Mouse (Mus musculus) heart, embryonic 10.5 days (tissue): ENCODE data around the gene Fryl. TPM values are rescaled to one million over a fixed set of nuclear protein-coding genes. Genes with fewer than 3 reads are reported as not detected.
"Not testable (repeated sequence)": the region's sequence is repeated elsewhere in the genome, so short reads cannot be mapped to it uniquely, and the experiment has no call there.

Experiments
- DNase-seq: peaks from one replicate; pipeline ENCODE4 v3.0.0-alpha.2; 2017; ENCODE audit warnings: low spot score
- H3K27ac ChIP-seq: fragments of 300-500 bp; sonication (generic); 2 replicates; pipeline ENCODE4 v1.5.1; 2016; ENCODE audit warnings: mild to moderate bottlenecking
- H3K27me3 ChIP-seq: fragments of 300-500 bp; sonication (generic); 2 replicates; pipeline ENCODE4 v1.6.1; 2016; ENCODE audit warnings: mild to moderate bottlenecking; ENCODE audit not compliant: poor library complexity, insufficient read depth, severe bottlenecking
- H3K36me3 ChIP-seq: fragments of 300-500 bp; sonication (generic); 2 replicates; pipeline ENCODE4 v1.6.1; 2016; ENCODE audit warnings: mild to moderate bottlenecking, moderate library complexity
- H3K4me1 ChIP-seq: fragments of 300-500 bp; sonication (generic); 2 replicates; pipeline ENCODE4 v1.6.1; 2016; ENCODE audit warnings: mild to moderate bottlenecking
- H3K4me3 ChIP-seq: fragments of 300-500 bp; sonication (generic); 2 replicates; pipeline ENCODE4 v1.5.1; 2016; ENCODE audit warnings: mild to moderate bottlenecking, moderate library complexity
- H3K9me3 ChIP-seq: fragments of 300-500 bp; sonication (generic); 2 replicates; pipeline ENCODE4 v1.6.1; 2016; ENCODE audit warnings: mild to moderate bottlenecking, moderate library complexity
- WGBS: fragments of 180-500 bp; shearing (Covaris S2); methylation state at CpG from one replicate; pipeline ENCODE4 v1.1.7; 2016; 5-methylcytosine and 5-hydroxymethylcytosine counted together
- polyA plus RNA-seq: library from polyadenylated mRNA; unstranded; fragments of >200 nt; fragmentation: Nextera tagmentation; extraction: Ambion mirVana; gene quantifications from 2 replicates; pipeline ENCODE4 v1.2.1, GENCODE M21; 2016

Fryl gene
- polyA plus RNA-seq, 1 experiment from 2014 or later: 27.7 TPM

DNA sequence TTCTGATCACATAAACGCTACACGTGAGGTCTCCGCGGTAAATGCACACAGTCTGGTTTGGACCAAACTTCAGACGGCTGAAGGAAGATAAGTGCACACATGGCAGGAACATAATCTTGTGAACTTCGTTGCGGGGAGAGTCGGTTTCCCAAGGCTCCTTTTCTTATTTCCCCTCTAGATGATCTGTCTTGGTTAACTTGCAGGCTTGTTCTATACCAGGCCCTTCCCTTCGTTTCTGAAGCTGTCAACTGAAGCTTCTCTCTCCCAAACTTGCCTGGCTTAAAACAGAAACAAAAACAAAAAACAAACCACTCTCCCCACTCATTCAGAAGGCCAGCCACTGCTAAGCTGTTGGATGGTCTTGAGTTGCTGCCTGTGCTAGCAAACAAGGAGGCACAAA, 241.7 kb downstream of the Fryl start:
- Histone ChIP-seq H3K27ac (no peak overlapping the region), H3K27me3 (peaks cover 46% of the 10 kb centered on the region), H3K4me1 (peaks cover 6% of the 10 kb centered on the region; the same call in 1 of the 2 replicates), H3K4me3 (no peak overlapping the region), H3K9me3 (no peaks in the 10 kb centered on the region), H3K36me3 (no peaks in the 10 kb centered on the region)
- WGBS: 57% methylated on average over 9 of the region's 9 CpGs
- DNase-seq: peak; percentile 22

DNA sequence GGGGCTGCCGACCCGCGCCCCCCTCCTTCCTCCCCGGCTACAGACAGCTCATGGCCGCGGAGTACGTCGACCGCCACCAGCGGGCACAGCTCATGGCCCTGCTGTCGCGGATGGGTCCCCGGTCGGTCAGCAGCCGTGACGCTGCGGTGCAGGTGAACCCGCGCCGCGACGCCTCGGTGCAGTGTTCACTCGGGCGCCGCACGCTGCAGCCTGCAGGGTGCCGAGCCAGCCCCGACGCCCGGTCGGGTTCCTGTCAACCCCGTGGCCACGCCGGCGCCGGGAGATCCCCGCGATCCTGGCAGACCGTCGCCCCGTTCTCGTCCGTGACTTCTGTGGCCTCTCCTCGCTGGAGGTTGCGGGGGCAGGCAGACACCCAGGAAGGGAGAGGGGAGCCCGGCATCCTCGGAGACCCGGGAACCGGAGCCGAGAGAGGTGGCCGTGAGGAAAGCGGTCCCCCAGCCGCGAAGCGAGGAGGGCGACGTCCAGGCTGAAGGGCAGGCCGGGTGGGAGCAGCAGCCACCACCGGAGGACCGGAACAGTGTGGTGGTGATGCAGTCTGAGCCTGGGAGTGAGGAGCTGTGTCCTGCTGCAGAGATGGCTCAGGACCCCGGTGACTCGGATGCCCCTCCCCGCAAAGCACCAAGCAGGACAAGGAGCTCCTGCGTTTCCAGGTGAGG, 242.7 kb downstream of the Fryl start:
- H3K4me1 ChIP-seq, H3K9me3 ChIP-seq, DNase-seq, H3K27ac ChIP-seq, H3K36me3 ChIP-seq: not testable (repeated sequence)
- H3K4me3 ChIP-seq: peak overlapping the region; percentile 60
- H3K27me3 ChIP-seq: peaks cover 51% of the 10 kb centered on the region
- 2% methylated on average over 60 of the region's 65 CpGs for WGBS

DNA sequence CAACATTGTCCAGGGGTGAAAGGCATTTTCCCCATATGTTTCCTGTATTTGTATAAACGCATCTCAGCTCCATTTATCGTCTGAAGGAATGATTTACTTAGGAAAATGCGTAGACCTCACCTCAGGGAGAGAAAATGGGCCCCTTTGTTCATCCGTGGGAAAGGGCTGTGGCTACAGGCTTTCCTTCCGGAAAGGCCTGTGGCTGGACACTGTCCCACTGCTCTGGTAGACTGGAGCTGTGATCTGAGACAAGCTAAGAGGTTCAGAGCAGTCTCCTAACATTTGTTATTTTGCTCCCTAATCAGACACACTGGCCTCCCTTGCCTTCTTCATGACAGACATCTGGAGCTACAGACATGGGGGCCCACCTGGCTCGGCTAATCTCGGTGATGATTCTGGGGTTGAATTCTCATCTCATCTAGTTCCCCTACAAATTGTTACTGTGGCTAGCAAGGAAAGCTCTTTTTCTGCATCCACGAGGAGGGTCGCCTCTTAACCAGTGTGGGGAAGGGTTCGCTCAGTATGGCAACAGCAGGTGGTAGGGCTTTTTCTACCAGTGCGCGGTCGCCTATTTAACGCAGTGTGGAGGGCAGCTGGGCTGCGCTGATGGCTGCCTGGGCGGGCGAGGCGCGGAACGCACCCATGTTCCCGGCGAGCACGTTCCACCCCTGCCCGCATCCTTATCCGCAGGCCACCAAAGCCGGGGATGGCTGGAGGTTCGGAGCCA, 243.4 kb downstream of the Fryl start:
- DNase-seq: peak; percentile 51
- 18% methylated on average over 25 of the region's 27 CpGs for WGBS
- H3K4me1 ChIP-seq, H3K36me3 ChIP-seq, H3K27ac ChIP-seq, H3K9me3 ChIP-seq: not testable (repeated sequence)
- H3K4me3 ChIP-seq: peak overlapping the region; percentile 60
- peaks cover 58% of the 10 kb centered on the region for H3K27me3 ChIP-seq

DNA sequence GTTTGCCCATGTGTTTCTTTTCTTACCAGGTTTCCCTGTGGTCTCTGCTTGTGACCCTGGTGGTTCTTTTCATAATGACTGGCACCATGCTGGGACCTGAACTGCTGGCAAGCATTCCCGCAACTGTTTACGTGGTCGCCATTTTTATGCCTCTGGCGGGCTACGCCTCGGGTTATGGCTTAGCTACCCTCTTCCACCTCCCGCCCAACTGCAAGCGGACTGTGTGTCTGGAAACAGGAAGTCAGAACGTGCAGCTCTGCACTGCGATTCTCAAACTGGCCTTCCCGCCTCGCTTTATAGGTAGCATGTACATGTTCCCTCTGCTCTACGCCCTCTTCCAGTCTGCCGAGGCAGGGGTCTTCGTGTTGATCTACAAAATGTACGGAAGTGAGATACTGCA, 244.6 kb downstream of the Fryl start:
- H3K4me3 ChIP-seq, H3K9me3 ChIP-seq, H3K27ac ChIP-seq, H3K36me3 ChIP-seq: not testable (repeated sequence)
- peaks cover 11% of the 10 kb centered on the region for H3K4me1 ChIP-seq
- DNase-seq: peak; percentile 64
- peaks cover 68% of the 10 kb centered on the region for H3K27me3 ChIP-seq
- WGBS: 87% methylated on average over 16 of the region's 16 CpGs

DNA sequence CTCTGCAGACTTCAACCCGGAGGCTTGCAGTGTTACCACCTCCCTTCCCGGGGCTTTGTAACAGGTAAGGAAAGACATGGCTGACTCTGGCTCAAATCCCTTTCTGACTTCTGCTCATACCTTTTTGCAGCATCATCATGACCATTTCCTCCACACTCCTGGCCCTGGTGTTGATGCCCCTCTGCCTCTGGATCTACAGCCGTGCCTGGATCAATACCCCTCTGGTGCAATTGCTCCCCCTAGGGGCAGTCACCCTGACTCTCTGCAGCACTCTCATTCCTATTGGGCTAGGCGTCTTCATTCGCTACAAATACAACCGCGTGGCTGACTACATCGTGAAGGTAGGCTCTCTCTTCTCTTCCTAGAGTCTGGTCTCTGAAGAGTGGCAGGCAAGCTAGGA, 248.2 kb downstream of the Fryl start:
- peaks cover 69% of the 10 kb centered on the region for H3K27me3 ChIP-seq
- H3K4me3 ChIP-seq, H3K9me3 ChIP-seq, H3K36me3 ChIP-seq, H3K4me1 ChIP-seq, H3K27ac ChIP-seq: not testable (repeated sequence)
- WGBS: 30% methylated on average over 8 of the region's 8 CpGs
- DNase-seq: peak; percentile 70

DNA sequence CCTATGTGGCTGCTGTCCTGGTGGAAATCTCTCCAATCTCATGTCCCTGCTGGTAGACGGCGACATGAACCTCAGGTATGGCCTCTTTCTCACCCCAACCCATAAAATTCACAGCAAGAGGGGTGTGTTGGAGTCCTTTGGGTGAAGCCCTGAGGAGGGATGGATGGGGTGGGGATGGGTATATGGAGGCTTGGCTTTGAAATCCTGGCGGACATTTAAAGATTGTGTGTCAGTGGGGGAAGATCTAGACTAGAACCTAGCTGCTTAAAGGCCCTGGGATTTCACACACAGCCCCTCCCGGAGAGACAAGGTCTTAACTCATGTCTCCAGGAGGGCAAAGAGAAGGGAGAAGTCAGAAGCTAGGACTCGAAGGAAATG, 248.8 kb downstream of the Fryl start:
- peak; percentile 58 for DNase-seq
- Histone ChIP-seq H3K27me3 (peaks cover 62% of the 10 kb centered on the region), H3K4me3 (peak overlapping the region; percentile 53)

DNA sequence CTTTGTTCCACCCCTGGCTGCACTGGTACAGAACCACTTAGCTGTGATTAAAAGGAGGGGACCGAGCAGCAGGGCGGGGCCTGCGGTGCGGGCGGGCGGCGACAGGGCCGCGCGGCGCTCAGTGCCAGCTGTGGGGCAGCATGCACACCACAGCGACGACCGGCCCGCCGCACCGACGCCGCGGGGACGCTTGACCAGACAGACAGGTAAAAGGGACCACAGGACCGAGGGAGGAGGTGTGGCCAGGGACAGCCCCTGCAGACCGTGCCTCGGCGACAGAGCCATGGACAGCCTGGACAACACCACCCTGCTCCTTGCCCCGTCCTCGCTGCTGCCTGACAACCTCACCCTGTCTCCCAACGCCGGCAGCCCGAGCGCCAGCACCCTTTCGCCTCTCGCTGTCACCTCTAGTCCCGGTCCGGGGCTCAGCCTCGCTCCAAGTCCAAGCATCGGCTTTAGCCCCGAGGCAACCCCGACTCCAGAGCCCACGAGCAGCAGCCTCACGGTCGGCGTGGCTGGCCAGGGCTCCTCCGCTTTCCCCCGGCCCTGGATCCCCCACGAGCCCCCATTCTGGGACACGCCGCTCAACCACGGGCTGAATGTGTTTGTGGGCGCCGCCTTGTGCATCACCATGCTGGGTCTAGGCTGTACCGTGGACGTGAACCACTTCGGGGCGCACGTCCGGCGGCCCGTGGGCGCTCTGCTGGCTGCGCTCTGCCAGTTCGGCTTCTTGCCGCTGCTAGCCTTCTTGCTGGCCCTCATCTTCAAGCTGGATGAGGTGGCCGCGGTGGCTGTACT, 249.4 kb downstream of the Fryl start, which contains the start of gene Slc10a4:
Slc10a4 (plus strand) TSS at position 100 of the 798 bp plus-strand sequence.
- no peaks in the 10 kb centered on the region for H3K36me3 ChIP-seq
- no peak within 1 kb of the TSS for H3K27ac ChIP-seq
- peaks cover 7% of the 10 kb centered on the region for H3K4me1 ChIP-seq
- H3K27me3 ChIP-seq: peaks cover 56% of the 10 kb centered on the region
- H3K9me3 ChIP-seq: no peaks in the 10 kb centered on the region
- 8% methylated on average over 65 of the region's 65 CpGs for WGBS
- DNase-seq: peak; percentile 78
- peak within 1 kb of the TSS; percentile 53 for H3K4me3 ChIP-seq

More for the DNA sequence above, 248.8 kb downstream of the Fryl start:
- WGBS: 38% methylated on average over 5 of the region's 5 CpGs
- Histone ChIP-seq H3K9me3 (no peaks in the 10 kb centered on the region), H3K4me1 (peaks cover 7% of the 10 kb centered on the region), H3K27ac (no peak overlapping the region), H3K36me3 (no peaks in the 10 kb centered on the region)

DNA sequence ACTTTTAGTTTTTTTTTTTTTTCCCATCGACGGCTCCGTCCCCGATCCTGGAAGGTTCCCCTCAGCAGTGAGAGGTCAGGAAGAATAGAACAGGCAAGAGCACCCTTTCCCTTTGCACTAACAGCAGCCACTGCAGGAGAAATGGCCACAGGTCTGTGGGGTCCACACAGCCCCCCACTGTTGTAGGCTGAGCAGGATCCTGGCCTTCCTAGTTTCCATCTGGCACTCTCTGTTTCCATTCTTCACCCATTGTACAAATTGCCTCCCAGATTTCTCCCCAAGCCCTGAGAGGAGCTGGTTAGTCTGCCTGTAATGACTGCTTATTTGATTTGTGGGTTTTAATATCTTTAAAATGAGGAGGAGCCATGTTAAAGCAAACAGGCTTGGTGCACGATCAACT, 252.4 kb downstream of the Fryl start:
- 79% methylated on average over 5 of the region's 5 CpGs for WGBS
- no peaks in the 10 kb centered on the region for H3K9me3 ChIP-seq
- no peaks in the 10 kb centered on the region for H3K36me3 ChIP-seq
- peaks cover 7% of the 10 kb centered on the region for H3K4me1 ChIP-seq
- peaks cover 47% of the 10 kb centered on the region for H3K27me3 ChIP-seq
- H3K4me3 ChIP-seq: no peak overlapping the region
- H3K27ac ChIP-seq: no peak overlapping the region
- peak; percentile 57 for DNase-seq

DNA sequence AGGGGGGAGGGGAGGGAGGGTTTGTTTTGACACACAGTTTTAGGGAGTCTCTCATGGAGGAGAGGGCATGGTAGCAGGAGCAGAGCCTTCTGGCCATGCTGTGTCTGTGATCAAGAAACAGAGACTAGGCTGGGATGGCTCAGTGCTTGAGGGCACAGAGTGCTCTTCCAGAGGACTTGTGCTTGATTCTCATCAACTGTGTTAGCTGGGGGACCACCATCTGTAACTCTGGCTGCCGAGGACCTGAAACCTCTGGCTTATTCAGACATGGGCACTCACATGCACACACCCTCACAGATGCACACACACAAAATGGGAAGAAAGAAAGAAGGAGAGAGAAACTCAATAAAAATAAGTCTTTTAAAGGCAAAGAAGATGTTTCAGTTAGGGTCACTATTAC, 257.9 kb downstream of the Fryl start:
- not testable (repeated sequence) for H3K27ac ChIP-seq, H3K9me3 ChIP-seq, H3K4me3 ChIP-seq, H3K27me3 ChIP-seq, H3K4me1 ChIP-seq, H3K36me3 ChIP-seq
- 73% methylated on average over 1 of the region's 1 CpGs for WGBS
- peak; percentile 51 for DNase-seq

DNA sequence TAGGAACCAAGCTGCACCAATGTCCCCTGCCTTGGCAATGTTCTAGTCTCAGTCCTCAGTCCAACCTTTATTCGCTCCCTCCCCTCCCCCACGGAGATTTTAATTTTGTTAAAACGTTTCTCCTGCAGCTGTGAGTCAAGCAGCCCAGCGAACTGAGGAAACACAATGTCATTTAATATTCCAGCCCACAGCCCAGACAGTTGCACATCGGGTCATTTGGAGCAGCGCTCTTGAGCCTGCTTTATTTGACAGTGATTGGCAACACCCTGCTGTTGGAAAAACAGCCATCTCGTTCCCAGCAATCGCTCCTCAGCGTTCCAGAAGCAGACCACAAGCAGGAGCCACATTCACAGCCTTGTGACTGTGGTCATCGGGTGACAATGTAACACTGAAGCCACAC, 261.0 kb downstream of the Fryl start:
- peak; percentile 63 for DNase-seq

DNA sequence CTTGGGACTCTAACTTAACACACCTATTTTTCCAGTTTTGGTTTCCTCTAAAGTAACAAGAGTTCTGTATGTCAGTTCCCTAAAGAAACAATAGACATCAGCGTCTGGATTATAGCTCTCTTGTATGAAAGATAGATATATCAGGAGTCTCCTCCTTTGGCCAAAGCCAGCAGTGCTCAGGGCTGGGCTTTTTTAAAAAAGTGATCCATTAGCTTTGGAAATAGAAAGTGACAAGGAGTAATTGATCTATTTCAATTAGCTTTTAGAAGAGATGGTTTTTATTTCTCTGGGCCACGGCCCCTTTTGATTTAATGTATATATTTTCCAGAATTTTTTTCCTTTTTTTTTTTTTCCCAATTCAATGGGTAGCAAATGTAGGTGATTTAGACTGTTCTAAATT, 261.5 kb downstream of the Fryl start:
- H3K9me3 ChIP-seq: no peaks in the 10 kb centered on the region
- no peaks in the 10 kb centered on the region for H3K36me3 ChIP-seq
- H3K4me1 ChIP-seq: peaks cover 7% of the 10 kb centered on the region; the same call in 1 of the 2 replicates
- H3K27ac ChIP-seq: no peak overlapping the region
- no peaks in the 10 kb centered on the region for H3K27me3 ChIP-seq
- no peak overlapping the region for H3K4me3 ChIP-seq
- peak; percentile 38 for DNase-seq
- 78% methylated on average over 2 of the region's 2 CpGs for WGBS

More for the DNA sequence above, 261.0 kb downstream of the Fryl start:
- no peak overlapping the region for H3K27ac ChIP-seq
- 35% methylated on average over 10 of the region's 10 CpGs for WGBS
- H3K9me3 ChIP-seq: no peaks in the 10 kb centered on the region
- H3K36me3 ChIP-seq: no peaks in the 10 kb centered on the region
- H3K4me3 ChIP-seq: no peak overlapping the region
- H3K27me3 ChIP-seq: no peaks in the 10 kb centered on the region
- H3K4me1 ChIP-seq: peaks cover 5% of the 10 kb centered on the region; the same call in 1 of the 2 replicates

DNA sequence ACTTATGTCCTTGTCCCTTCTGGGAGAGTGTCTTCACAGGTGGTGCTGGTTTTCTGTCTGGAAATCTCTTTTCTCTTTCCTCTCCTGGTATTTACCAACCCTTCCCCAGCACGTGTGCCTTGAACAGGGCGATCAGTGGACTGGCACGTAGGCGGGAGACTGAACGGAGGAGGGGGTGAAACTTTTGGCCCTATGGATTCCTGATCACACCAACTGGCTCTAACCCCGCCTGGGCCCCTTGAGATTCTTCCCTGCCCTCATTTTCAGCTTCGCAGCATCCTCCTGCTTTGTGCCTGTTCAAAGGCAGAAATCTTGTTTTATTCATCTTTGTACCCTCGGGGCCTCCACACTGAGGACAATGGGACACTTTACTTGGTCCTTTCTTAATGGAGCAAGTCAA, 262.0 kb downstream of the Fryl start:
- Histone ChIP-seq H3K4me3 (no peak overlapping the region), H3K27me3 (no peaks in the 10 kb centered on the region), H3K36me3 (no peaks in the 10 kb centered on the region), H3K4me1 (peaks cover 7% of the 10 kb centered on the region; the same call in 1 of the 2 replicates), H3K27ac (no peak overlapping the region), H3K9me3 (no peaks in the 10 kb centered on the region)
- 70% methylated on average over 8 of the region's 8 CpGs for WGBS
- peak; percentile 56 for DNase-seq

DNA sequence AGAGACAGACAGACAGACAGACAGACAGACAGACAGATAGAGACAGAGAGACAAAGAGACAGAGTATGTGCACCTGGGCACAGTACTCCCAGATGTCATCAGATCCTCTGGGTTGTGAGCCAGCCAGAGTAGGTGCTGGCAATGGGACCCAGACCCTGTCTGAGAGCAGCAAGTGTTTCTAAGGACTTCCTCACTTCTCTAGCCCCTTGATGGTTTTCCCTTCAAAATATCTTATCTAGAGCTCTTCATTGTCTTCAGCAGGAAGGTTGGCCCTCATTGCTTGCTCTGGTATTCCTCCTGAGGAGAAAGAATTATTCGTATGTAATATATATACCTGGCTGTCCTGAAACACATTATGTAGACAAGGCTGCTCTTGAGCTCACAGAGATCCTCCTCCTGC, 263.9 kb downstream of the Fryl start:
- H3K9me3 ChIP-seq: no peaks in the 10 kb centered on the region
- peaks cover 7% of the 10 kb centered on the region; the same call in 1 of the 2 replicates for H3K4me1 ChIP-seq
- peak; percentile 30 for DNase-seq
- H3K36me3 ChIP-seq: no peaks in the 10 kb centered on the region
- H3K27ac ChIP-seq: no peak overlapping the region
- H3K4me3 ChIP-seq: no peak overlapping the region
- 81% methylated on average over 1 of the region's 1 CpGs for WGBS
- H3K27me3 ChIP-seq: no peaks in the 10 kb centered on the region
